Mouse (Mus musculus) fibroblast of lung, adult 2 months (primary cell): ENCODE measurements at regions not wholly inside any gene's neighbourhood (a gene's known extent, or its start where the extent isn't known, plus 50 kb on each side); places are given as distances from the start of the nearest gene placed in this dataset.

ENCODE experiments used
- DNase-seq: peaks from one replicate; pipeline ENCODE4 v3.0.0-alpha.2; 2011; ENCODE audit warnings: low read depth

DNA sequence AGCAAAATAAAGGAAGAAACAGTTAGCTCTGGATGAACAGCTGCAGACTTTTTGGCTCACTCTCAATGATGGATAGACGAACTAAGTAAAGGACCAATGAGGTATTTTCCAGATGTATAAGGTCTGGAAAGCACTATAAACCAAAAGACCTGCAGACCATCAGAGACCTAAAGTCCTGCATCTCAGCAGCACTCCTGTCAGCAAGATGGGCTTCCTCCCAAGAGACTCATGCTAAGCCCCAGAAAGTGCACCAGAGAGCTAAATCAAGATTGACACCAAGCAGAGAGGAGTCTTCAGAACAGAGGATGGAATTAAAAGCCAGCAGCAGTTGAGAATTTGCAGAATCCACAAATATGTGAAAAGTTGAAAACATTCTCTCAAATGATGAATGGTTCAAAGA lies 425.2 kb upstream of the Kdm8 start:
- DNase-seq = no peak

DNA sequence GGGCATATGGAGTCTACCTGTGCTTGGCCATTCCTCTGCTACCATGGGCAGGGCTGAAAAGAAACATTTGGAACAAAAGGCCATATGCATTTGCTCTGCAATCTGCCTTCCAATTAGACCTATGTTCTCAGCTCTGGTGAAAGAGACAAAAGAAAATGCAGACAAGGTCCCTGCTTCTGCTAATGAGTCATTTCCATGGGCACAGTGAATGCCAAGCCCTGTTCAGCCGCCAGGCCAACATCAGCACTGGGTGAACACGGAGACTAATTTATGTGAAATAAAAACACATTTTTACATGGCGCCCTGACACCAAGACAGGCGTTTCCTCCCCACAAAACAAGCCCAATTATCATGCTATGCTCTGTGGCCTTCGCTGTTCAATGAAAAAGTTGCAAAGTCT lies 419.5 kb upstream of the Kdm8 start:
- no peak for DNase-seq

DNA sequence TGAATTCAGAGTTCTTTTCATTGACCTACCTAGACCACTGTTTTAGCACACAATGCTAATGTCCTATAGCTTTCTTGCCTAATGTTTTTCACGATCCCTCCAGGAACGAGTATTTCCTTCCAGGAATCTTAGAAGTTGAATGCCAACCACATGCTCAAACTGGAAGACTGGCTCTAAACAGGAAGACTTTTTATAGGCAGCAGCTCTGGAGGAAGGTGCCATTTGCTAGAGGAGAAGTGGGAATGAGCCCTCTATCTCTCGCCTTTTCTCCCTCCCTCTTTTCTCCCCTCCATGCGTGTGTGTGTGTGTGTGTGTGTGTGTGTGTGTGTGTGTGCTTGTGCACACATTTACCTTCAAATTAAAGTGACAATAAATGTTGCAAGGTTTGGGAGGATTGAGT lies 410.7 kb upstream of the Kdm8 start:
- no peak for DNase-seq

DNA sequence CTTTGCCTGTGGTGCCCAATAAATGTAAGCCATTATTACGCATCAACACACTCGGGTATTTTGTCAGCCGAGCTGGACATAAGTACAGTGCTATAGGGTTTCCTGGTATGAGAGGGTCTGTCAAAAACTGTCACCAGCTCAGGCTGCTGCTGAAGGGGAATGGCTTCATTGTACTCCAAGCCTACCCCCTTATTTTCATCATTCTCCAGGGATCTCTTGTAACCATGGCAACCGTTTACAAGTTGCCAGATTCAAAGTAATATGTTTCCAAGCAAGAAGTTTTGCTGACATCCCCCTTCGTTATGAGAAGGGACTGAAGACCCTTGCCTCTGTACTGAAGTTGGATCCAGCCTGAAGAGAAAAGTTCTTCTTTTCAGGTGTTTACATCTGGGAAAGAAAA lies 410.3 kb upstream of the Kdm8 start:
- DNase-seq = no peak

DNA sequence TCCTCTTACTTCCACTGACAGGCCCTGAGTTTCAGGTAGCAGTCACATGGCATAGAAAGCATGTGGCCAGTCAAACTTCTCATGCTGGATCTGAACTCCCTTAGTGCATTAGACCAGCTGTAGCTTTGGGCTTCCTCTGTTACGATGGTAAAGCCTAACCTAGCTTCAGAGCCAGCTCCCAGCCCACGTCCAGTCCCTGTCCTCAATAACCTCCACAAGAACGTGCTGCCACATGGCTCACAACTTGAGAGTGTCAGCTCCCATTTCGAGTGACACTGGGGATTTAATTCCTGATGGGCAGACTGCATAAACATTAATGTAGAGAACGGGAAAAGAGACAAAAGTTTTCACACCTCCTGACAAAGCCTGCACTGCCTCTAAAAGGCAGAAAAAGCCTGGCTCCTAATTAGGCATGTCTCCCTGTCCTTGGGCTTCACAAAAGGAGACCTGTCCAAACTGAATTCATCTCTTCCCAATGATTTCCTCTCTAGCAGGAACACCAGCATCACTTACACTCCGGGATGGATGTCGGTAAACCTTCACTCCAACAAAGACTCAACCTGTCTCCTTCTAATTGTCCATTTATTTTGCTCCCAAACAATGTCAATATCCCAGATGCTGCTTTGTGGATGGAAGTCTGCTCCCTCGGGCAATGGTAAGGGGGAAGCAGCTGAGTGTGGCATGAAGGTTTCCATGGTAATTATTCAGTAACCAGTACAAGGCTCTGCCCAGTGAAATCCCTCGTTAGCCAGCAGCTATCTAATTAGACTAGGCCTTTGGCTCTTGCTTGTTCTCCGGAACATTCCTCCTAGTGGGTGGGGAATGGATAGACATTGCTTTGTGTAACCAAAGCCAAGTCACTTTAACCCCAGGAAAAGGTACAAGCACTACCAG lies 408.1 kb upstream of the Kdm8 start:
- DNase-seq = no peak

DNA sequence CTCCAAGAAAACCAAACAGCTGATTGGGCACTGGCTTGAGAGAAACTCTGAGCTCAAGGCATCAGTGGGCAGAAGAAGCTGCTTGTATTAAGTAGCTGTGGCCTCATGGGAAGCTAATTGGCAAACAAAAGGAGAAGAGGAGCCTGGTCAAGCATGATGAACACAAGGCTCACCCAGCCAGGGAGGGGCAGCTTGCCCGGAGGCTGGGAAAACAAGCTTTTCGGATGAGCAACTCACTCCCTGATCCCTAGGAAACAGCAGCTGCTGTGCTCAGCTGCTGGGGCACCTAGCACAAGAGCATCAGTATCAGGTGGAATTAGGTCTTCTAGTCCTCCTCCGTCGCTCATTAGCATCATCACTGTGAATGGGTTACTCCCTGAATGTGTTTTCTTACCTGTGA lies 405.6 kb upstream of the Kdm8 start:
- DNase-seq = no peak

DNA sequence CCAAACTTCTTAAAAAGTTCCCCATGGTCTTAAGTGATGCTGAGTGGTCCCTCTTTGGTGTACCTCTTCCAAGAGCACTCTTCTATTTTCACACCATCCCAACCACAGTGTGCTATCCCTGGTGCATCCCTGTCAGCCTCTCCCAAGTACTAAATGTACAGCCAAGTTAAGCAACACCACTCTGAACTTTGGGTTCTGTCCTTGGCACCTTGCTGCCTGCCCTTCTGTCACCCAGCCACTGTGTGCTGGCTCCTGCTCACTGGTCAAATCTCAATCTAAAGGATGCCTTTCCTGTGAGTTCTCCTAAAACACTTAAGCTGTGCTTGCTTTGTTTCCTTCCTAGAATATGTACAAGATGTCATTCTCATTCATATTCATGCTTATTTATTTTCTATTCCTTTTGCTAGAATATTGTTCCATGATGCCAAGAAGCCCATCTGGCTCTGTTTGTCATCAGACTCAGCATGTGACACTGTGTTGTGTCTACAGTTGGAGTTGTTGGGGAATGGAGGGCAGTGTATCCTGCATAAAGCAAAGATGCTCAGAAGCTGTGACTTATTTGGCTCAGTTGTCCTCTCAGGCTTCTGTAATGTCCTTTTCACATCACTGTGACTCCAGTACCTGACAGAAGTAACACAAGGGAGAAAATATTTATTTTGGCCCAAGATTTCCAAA lies 388.4 kb upstream of the Kdm8 start:
- no peak for DNase-seq

DNA sequence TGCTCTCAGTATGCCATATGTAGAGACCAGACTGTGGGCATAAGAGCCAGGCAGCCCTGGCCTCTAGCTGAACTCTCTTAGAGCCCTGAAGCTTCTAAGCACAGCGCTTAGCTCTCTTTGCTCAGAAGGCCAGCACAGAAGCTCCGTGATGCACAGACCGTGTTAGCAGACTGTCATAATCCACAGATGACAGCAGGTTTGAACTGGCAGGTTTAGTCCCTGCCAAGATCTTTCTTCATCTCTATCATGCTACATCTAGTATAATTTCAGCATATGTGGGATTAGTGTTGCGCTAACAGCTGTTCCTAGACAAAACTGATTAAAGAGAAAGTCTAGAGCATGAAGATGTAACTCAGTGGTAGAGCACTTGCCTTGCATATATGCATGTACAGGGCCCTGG lies 342.0 kb upstream of the Kdm8 start:
- DNase-seq = no peak

DNA sequence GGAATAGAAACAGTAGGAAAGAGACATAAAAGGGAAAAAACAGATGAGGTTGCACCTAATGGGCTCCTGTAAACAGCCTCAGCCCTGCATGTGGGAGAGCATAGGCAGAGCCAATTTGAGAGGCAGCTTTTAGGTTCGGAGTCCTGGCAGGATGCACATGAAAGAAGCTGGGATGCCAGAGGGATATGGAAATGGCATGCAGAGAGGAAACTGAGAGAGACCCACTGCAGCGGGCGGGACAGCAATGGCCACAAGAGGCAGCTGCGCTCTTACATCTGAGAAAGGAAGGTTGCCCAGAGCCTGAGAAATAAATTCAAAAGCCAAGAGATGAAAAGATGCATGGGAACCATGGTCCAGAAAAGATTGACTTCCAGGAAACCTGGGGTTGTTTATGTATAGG lies 340.5 kb upstream of the Kdm8 start:
- DNase-seq = no peak

DNA sequence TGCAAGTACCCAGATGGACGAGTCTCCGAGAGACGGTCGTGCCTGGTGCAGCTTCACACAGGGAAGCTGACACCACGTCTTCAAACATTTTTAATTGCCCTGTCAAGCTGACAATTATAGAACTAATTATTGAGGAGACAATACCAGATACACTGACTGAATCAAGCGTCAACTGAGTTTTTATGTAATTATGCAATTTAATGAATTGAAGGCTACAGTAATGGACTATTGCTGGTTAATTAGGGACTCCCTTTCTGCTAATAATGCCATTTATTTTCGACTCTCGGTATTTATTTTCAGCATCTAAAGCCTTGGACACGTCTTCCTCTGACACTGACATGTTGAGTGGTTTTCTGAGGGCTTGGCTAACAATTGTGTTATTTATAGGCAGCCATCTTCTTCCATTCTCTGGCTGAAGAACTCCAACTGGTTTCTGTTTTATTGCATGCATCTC lies 331.6 kb upstream of the Kdm8 start:
- no peak for DNase-seq

DNA sequence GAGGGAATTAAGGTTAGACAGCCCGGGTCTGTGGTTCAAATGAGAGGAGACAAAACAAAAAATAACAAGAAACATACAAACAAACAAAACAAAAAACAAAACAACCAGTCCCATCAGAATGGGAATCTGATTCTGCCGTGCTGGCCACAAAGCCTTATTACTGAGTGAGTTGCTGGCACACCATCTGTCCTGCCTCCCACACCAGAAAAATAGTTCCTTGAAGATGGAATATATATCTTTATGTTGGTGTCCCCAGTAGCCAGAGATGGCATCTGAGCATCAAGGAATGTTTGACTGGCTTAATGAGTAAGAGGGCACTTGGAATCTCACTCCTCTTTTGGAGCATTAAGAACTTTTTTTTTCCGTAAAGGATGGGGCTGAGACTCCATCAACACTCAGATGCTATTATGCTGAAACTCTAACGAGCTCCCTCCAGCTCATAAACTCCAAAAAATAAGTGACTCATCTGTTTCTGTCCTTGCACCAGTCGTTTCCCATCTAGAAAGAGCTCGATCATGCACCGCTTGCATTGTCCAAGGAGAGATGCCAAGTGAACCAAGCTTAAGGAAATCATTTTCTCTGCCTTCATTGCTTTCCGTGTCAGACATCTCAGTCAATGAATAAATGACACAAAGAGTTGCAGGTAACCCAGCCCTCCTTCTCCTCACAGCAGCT lies 329.0 kb upstream of the Kdm8 start:
- peak; percentile 3 for DNase-seq

DNA sequence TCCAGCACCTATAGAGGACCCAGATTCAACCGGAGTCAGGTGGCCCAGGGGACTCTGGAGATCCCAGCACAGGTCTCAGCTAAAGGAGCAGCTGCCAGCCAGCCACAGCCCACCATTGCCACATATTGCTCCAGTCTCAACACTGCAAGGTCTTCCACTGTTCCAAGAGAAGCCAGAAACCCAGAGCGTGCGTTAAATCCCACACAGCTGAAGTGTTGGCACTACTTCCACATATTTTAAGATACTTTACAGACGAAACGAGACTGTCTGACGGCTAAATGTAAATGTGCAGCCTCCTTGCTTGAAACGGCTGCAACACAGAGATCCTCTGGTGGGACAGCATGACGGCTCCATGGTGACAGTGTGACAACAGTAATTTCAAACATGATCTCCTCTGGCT lies 327.3 kb upstream of the Kdm8 start:
- no peak for DNase-seq

DNA sequence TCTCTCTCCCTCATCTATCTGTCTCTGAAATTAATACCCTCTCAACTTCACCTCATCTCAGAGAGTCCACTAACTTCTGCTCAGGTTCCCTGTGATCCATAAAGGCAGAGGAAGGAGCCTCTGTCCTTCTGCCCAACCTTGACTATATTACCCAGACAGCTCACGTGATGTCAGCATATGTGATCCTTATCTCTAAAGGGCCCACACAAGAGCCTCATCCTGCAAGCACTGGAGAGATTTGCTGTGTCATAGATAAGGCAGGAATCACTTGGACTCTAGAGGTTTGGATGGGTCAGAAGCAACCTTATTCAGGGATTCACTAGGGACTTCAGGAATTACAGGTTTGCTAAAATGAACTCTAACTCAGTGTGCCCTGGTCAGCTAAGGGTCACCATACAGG lies 315.3 kb upstream of the Kdm8 start:
- no peak for DNase-seq

DNA sequence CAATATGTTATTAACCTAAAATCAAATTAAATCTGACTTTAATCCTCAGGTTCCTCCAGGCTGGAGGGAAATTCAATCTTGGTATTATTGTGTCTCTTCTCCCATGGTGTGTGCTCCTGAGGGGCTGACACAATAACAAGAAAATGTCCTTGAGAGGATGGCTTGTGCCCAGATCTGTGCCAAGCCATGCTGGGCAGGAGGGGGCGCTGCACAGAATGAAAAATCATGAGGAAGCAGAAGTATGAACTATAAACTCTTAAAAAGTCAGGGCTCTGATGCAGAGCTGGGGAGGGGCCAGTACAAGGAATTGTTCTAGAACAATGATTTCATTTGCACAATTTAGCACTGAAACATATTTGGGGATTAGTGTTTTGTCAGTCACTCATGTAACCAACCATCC lies 312.5 kb upstream of the Kdm8 start:
- no peak for DNase-seq

DNA sequence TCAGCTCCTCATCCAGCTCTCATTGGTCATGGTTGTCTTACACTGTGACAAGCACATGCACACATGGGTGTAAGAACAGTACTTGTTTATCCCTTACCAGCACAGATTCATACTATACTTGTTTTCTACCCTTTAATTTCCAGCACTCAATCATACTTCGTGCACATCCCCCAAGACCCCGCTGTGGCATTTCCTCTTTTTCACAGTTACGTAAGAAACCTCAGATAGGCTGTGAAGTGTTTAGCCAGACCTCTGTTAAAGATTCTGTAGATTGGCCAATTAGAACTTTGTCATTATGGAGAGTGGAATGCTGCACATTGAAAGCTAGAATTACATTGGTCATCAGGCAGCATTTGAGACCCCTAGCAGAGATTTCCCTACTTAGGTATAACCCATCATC lies 305.9 kb upstream of the Kdm8 start:
- DNase-seq = no peak

DNA sequence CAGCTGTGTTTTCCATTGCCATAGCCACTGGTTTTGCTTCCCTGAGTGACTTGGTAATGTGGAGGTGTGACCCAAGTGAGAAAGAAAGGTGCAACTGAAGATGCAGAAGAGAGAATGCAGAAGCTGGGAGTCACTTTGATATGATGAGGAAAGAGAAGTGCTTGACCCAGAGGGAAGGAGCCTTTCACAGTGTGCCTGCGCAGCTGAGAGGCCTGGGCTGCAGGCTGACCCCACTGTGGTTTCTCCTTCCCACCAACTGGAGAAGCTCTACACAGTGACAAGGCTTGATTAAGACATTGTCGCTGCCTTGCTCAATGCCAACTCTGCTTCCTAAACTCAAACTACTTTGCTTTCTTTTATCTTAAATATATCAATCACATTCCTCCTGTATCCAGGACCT lies 305.3 kb upstream of the Kdm8 start:
- DNase-seq = no peak

DNA sequence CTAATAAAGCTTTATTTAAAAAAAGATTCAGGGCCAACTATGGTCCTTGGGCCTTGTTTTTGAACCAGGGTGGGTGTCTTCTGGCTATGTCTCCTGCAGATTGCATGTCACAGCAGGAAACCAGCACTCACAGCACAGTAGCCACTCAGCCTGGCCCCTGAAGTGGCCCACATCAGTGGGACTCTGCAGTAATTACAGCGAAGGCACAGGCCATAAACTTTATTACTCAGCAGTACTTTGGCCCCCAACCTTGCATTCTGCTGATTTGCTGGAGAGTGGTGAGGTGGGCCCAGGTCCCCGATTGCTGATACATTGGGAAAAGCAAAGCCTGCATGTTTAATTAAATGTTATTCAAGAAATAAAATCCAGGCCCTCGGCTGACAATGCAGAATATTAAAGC lies 303.6 kb upstream of the Kdm8 start:
- DNase-seq = no peak

DNA sequence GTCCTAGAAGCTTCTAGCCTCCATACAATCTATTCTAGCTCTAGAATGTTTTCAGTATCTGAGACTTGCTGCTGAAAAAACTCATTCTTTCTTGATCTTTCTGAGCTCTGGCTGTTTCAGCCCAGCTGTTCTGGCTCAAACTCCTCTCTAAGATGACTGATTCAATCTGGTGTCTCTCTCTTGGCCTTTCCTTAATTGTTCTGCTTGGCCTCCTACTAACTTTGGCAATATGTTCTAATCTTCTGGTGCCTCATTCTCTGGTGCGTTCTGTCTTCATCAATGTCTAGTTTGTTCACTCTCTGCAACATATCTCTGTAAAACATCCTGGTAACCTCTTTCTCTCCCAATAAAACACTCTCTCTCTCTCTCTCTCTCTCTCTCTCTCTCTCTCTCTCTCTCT lies 302.6 kb upstream of the Kdm8 start:
- DNase-seq = no peak

DNA sequence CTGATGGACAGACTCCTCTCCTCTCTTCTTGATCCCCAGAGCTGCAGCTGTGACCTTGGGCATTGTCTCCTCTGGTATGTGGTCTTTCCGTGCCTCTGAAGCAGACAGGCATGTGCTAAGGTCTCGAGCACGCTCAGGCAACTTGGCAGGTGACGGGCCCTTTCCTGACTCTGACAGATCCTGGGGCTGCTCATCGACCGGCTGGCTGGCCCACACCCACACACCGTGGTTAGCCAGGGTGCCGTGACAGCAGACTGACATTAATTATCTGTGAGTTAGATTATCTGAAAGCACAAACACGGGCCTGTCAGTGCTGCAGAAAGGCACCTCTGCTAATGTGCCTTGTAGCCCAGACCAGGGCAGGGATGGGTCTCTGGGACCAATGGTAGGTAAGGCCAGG lies 298.5 kb upstream of the Kdm8 start:
- no peak for DNase-seq

DNA sequence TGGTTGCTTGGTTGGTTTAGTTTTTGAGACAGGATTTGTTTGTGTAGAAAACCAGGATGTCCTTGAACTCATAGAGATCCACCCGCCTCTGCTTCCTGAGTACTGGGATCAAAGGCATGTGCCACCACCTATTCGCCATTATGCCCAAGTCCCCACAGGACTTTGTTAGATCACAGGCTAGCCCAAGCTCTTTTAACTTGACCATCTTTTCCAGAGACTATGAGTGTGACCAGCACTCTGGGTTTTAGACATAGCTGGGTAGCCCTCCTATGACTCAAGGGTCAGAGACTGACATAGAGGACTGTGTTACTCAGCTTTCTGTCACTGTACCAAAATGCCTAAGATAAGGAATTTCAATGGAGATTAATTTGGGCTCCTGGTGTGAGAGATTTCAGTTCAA lies 295.3 kb upstream of the Kdm8 start:
- DNase-seq = no peak

DNA sequence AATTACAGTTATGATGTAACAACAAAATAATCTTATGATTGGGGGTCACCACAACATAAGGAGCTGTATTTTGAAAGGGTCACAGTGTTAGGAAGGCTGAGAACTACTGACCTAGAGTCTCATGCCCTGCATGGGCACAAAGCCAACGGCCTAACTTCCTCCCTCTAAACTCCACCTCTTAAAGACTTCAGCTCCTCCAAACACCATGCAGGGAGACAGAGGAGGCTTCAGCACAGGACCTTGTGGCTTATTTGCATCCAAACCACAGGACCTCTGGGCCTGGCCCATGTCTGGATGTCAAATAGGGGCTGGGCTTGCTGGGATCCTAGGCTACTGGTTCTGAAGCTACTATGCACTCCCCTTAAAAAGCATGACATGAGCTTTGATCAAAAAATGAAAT lies 294.7 kb upstream of the Kdm8 start:
- no peak for DNase-seq

DNA sequence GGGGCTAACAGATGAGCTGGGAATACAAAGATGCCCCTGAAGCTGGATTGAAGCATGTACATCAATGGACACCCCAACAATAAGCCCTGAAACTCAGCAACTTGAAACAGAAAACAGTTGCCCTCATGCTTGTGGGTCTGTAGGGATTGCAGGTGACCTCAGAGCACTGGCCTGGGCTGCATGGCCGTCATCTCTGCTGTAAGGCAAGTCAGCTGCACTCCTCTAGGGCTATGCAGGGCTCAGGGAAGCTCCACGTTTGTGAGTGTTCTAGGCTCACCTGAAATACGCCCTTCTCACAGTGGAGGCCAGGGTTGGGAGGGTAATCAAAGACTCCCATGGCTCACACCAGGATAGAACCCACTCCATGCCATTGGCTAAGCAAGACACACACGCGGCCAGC lies 292.2 kb upstream of the Kdm8 start:
- DNase-seq = no peak

DNA sequence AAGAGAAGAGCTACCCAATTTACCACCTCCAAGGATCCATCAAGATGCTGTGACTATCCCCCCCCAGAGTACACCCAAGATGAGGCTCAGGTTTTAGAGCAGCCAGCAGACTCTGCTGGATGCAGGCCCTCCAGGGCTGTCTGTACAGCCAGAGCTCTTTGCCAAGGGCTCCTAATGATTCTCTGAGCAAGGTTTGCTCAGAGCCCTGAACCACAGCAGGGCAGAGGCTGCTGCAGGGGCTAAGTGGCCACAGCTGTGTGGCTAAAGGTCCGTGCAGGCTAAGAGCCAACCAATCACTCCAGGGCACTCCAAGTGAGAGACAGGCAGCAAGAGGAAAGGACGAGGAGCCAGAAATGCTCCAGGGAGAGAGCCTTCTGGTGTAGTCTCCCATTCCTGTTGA lies 289.2 kb upstream of the Kdm8 start:
- DNase-seq = no peak
